ENCODE assay signal across 11 mouse cellular contexts in the genomic region with DNA sequence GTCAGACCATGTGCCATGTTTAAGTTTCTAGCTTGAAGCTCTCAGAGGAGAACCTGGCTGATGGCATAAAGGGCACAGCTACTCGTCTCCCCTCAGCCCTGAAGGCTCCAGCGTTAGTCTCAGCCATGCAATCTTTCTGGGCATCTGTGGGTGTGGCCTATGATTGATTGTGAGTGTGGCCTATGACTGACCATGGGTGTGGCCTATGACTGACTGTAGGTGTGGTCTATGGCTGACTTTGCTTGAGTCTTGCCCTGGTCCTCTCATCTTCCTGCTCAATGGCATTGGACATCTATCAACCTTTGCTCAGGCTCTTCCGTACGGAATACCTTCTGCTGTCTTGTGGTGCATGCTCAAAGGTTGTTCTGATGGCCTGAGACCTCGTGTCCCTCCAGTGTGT. TPM values are rescaled to one million over a fixed set of nuclear protein-coding genes. Genes with fewer than 3 reads are reported as not detected.
DNase-seq lines count a peak whose midpoint lies in the region; ATAC-seq and TF ChIP-seq lines count a peak whose summit lies in the region.
"Had no signal": no experiment of that assay in that cellular context is flagged by ENCODE, and none has a peak within 500 bp of the region (broad histone marks: within the 10 kb centered on the region; RNA-seq: fewer than 3 reads in every experiment).

No protein-coding gene starts in this region.

- no peak overlapping the region for H3K27ac ChIP-seq in ES-E14 (ENCODE audit: insufficient read depth, low read depth, low read length, poor library complexity, severe bottlenecking)
- H3K27ac ChIP-seq in intestine, postnatal 0 days (ENCODE audit: low read depth, low read length), result no peak overlapping the region; the same call in 1 of the 2 replicates

- peak; percentile 23 for DNase-seq in gastrocnemius, postnatal 14 days
- DNase-seq in gastrocnemius, adult 18-20 months (ENCODE audit: low spot score), result no peak
- DNase-seq in ES-E14 (ENCODE audit: low read depth, low spot score), result peak; percentile 71
- DNase-seq in layer of hippocampus, postnatal 10 days (ENCODE audit: low spot score in 2 of 2), result no peak
- no peak for DNase-seq in left cerebral cortex, adult 9 months (ENCODE audit: low spot score in 2 of 2)
- no peak for DNase-seq in cerebellum, adult 8-10 months
- DNase-seq: cerebellum, adult 9-11 months; forebrain, postnatal 0 days; spleen, adult 18-20 months had no signal

- no peak overlapping the region for H3K9ac ChIP-seq in ES-E14 (ENCODE audit: insufficient read depth, low read depth, low read length, poor library complexity, severe bottlenecking)
- no peak overlapping the region for H3K9ac ChIP-seq in intestine, postnatal 0 days (ENCODE audit: low read depth, low read length)
- H3K9ac ChIP-seq: forebrain, postnatal 0 days had no signal

- intact Hi-C loops in gastrocnemius, postnatal 14 days (cut with DNase I; ENCODE audit: low total_unique reads), result no loop called here

- in situ Hi-C loops in ES-E14 (cut with MboI; ENCODE audit: low sequenced_read_pairs in 2 of 2, unreplicated experiment in 2 of 2), result no loop called here

- peak; percentile 65 for ATAC-seq in intestine, postnatal 0 days
- peak; percentile 69 for ATAC-seq in megakaryocyte progenitor cell, adult 5-6 weeks (replicated peaks; ENCODE audit: poor library complexity)
- ATAC-seq: forebrain, postnatal 0 days had no signal

- TF ChIP-seq CTCF in intestine, postnatal 0 days (IDR thresholded peaks at IDR 0.05; ENCODE audit: low read depth), result no peak

- no peaks in the 10 kb centered on the region for H3K9me3 ChIP-seq in ES-E14 (ENCODE audit: control insufficient read depth, insufficient read depth, low read depth, low read length)
- no peaks in the 10 kb centered on the region for H3K9me3 ChIP-seq in intestine, postnatal 0 days (ENCODE audit: control insufficient read depth)

- no peaks in the 10 kb centered on the region for H3K27me3 ChIP-seq in intestine, postnatal 0 days (replicated peaks; ENCODE audit: control insufficient read depth, insufficient read depth, low read length)

- 26% methylated on average over 5 of the region's 5 CpGs for WGBS in intestine, postnatal 0 days

- H3K4me1 ChIP-seq in ES-E14 (ENCODE audit: control insufficient read depth in 2 of 2, insufficient read depth in 2 of 2, low read length in 2 of 2, poor library complexity in 1 of 2), result no peaks in the 10 kb centered on the region; a peak in 1 of 4 replicates
- H3K4me1 ChIP-seq in intestine, postnatal 0 days (replicated peaks; ENCODE audit: control insufficient read depth, insufficient read depth, low read length), result no peaks in the 10 kb centered on the region

- H3K4me3 ChIP-seq in ES-E14 (ENCODE audit: insufficient read depth in 1 of 2, low read depth in 1 of 2, low read length in 2 of 2, poor library complexity in 1 of 2, severe bottlenecking in 1 of 2), result no peak overlapping the region
- H3K4me3 ChIP-seq in intestine, postnatal 0 days (ENCODE audit: low read depth, low read length), result no peak overlapping the region

- H3K4me2 ChIP-seq in intestine, postnatal 0 days (replicated peaks; ENCODE audit: low read depth), result no peak overlapping the region

- H3K36me3 ChIP-seq in ES-E14 (ENCODE audit: control insufficient read depth, insufficient read depth, low read length, poor library complexity, severe bottlenecking), result no peaks in the 10 kb centered on the region; the same call in 1 of the 2 replicates
- H3K36me3 ChIP-seq in intestine, postnatal 0 days (ENCODE audit: control insufficient read depth, insufficient read depth), result no peaks in the 10 kb centered on the region; the same call in 1 of the 2 replicates

TF ChIP-seq in ES-E14, 5 proteins besides CTCF, POLR2A, EP300 and RAD21:
- TF ChIP-seq CHD2 (IDR thresholded peaks at IDR 0.05; ENCODE audit: low read depth, low read length), result 0 out of 2 replicates have a peak, but pooled peaks have one; percentile 44
- no peak for TF ChIP-seq ZNF384 (IDR thresholded peaks at IDR 0.05; ENCODE audit: low read depth, low read length)

RNA-seq across cellular contexts. Expression of gene Tmem143, which starts 4.8 kb away (rescaled TPM):
- 10 to 100 TPM; 49.2 to 61.0 TPM for total RNA-seq in gastrocnemius, postnatal 14 days (2021)
- total RNA-seq in gastrocnemius, adult 18-20 months (2021), result 10 to 100 TPM; 56.7 to 59.4 TPM
- 26.0 and 34.8 TPM in 2 replicates for total RNA-seq in ES-E14 (2012; rRNA removed)
- polyA plus RNA-seq in intestine, postnatal 0 days (2015; fragmentation: Nextera tagmentation; extraction: Ambion mirVana), result 6.8 and 7.4 TPM in 2 replicates
- total RNA-seq in megakaryocyte progenitor cell, adult 5-6 weeks (2015), result 5.3 TPM in 2 replicates
- 8.1 and 17.2 TPM in 2 replicates for total RNA-seq in megakaryocyte progenitor cell, adult 5-6 weeks (2017)
- total RNA-seq in layer of hippocampus, postnatal 10 days (2021), result 10 to 100 TPM; 23.9 TPM

RNA-seq across cellular contexts. Expression of gene Syngr4, which starts 5.0 kb away (rescaled TPM):
- under 1 TPM in 1 of 2 experiments, not detected in 1; 0.24 TPM for total RNA-seq in gastrocnemius, postnatal 14 days (2021)
- not detected for total RNA-seq in gastrocnemius, adult 18-20 months (2021)
- total RNA-seq in ES-E14 (2012; rRNA removed), result 0.74 TPM in 1 of 2 replicates, not detected in the other
- 0.72 and 0.75 TPM in 2 replicates for polyA plus RNA-seq in intestine, postnatal 0 days (2015; fragmentation: Nextera tagmentation; extraction: Ambion mirVana)
- total RNA-seq in megakaryocyte progenitor cell, adult 5-6 weeks (2015), result 1.3 and 1.5 TPM in 2 replicates
- total RNA-seq in megakaryocyte progenitor cell, adult 5-6 weeks (2017), result 2.1 TPM in 1 of 2 replicates, not detected in the other
- total RNA-seq in layer of hippocampus, postnatal 10 days (2021), result under 1 TPM in 1 of 2 experiments, not detected in 1; 0.40 TPM
- total RNA-seq: forebrain, postnatal 0 days had no signal

RNA-seq across cellular contexts. Expression of gene Emp3, which starts 19.6 kb away (rescaled TPM):
- total RNA-seq in gastrocnemius, postnatal 14 days (2021), result 10 to 100 TPM; 21.5 to 31.1 TPM
- 10 to 100 TPM in 1 of 2 experiments, 1 to 10 TPM in 1; 7.8 to 15.1 TPM for total RNA-seq in gastrocnemius, adult 18-20 months (2021)
- total RNA-seq in ES-E14 (2012; rRNA removed), result 43.8 and 56.5 TPM in 2 replicates
- polyA plus RNA-seq in intestine, postnatal 0 days (2015; fragmentation: Nextera tagmentation; extraction: Ambion mirVana), result 82.4 and 83.3 TPM in 2 replicates
- total RNA-seq in megakaryocyte progenitor cell, adult 5-6 weeks (2015), result 238 and 280 TPM in 2 replicates
- total RNA-seq in megakaryocyte progenitor cell, adult 5-6 weeks (2017), result 186 and 203 TPM in 2 replicates
- total RNA-seq in layer of hippocampus, postnatal 10 days (2021), result 1 to 10 TPM; 6.2 TPM

RNA-seq across cellular contexts. Expression of gene Ccdc114, which starts 22.3 kb away (rescaled TPM):
- under 1 TPM; 0.39 to 0.78 TPM for total RNA-seq in gastrocnemius, postnatal 14 days (2021)
- under 1 TPM; 0.18 to 0.21 TPM for total RNA-seq in gastrocnemius, adult 18-20 months (2021)
- 7.7 and 12.5 TPM in 2 replicates for total RNA-seq in ES-E14 (2012; rRNA removed)
- 2.9 and 3.3 TPM in 2 replicates for polyA plus RNA-seq in intestine, postnatal 0 days (2015; fragmentation: Nextera tagmentation; extraction: Ambion mirVana)
- total RNA-seq in megakaryocyte progenitor cell, adult 5-6 weeks (2015), result 0.99 and 2.0 TPM in 2 replicates
- total RNA-seq in megakaryocyte progenitor cell, adult 5-6 weeks (2017), result 2.6 and 3.3 TPM in 2 replicates
- 1 to 10 TPM; 4.2 to 5.3 TPM for total RNA-seq in layer of hippocampus, postnatal 10 days (2021)

RNA-seq across cellular contexts. Expression of gene Grin2d, which starts 23.4 kb away (rescaled TPM):
- total RNA-seq in gastrocnemius, postnatal 14 days (2021), result under 1 TPM; 0.44 to 0.64 TPM
- under 1 TPM; 0.11 to 0.17 TPM for total RNA-seq in gastrocnemius, adult 18-20 months (2021)
- 0.67 and 0.90 TPM in 2 replicates for total RNA-seq in ES-E14 (2012; rRNA removed)
- 0.66 and 1.1 TPM in 2 replicates for polyA plus RNA-seq in intestine, postnatal 0 days (2015; fragmentation: Nextera tagmentation; extraction: Ambion mirVana)
- not detected in 2 replicates for total RNA-seq in megakaryocyte progenitor cell, adult 5-6 weeks (2015)
- total RNA-seq in megakaryocyte progenitor cell, adult 5-6 weeks (2017), result under 0.01 TPM in 1 of 2 replicates, not detected in the other
- 10 to 100 TPM; 32.1 to 33.4 TPM for total RNA-seq in layer of hippocampus, postnatal 10 days (2021)

Comparison
In these comparisons a context has a peak if more than half of its experiments do, and no peak if none do; other contexts are left out.
1. DNase-seq: peak in gastrocnemius, postnatal 14 days (single experiment) and ES-E14 (single experiment); none in gastrocnemius, adult 18-20 months (single experiment), layer of hippocampus, postnatal 10 days (0 of 2), left cerebral cortex, adult 9 months (0 of 2) and cerebellum, adult 8-10 months (single experiment).